Mouse (Mus musculus) liver, postnatal 0 days (tissue): ENCODE measurements around the gene Chst11.

Experiments used
- CTCF ChIP-seq: sonication (generic); IDR thresholded peaks from 2 replicates; pipeline ENCODE4 v1.5.1; 2016; ENCODE audit warnings: antibody characterized with exemption, low read depth
- EP300 ChIP-seq: IDR thresholded peaks from 2 replicates; pipeline ENCODE4 v1.6.1; 2016; ENCODE audit warnings: antibody characterized with exemption, low read depth, mild to moderate bottlenecking

- TF ChIP-seq CTCF (no peak), EP300 (no peak)
Measured at GRCm38 (mm10) chr10:82974201-82974600, 11.1 kb upstream of the Chst11 start.
